ENCODE assay signal across 27 mouse cellular contexts in genomic region chr6:88207403-88208033, GRCm38 (mm10). TPM values are rescaled to one million over a fixed set of nuclear protein-coding genes. Genes with fewer than 3 reads are reported as not detected.
DNase-seq lines count a peak whose midpoint lies in the region; ATAC-seq lines count a peak whose summit lies in the region.
"Had no signal": no experiment of that assay in that cellular context is flagged by ENCODE, and none has a peak within 500 bp of the region (broad histone marks: within the 10 kb centered on the region; RNA-seq: fewer than 3 reads in every experiment).

No protein-coding gene starts in this region.

- peaks cover 26% of the 10 kb centered on the region for H3K27me3 ChIP-seq in megakaryocyte, embryonic 14.5 days (replicated peaks)

- peak overlapping the region; percentile 34 for H3K4me3 ChIP-seq in megakaryocyte, embryonic 14.5 days (replicated peaks)
- H3K4me3 ChIP-seq: embryonic facial prominence, embryonic 10.5 days; embryonic facial prominence, embryonic 12.5 days; forebrain, embryonic 13.5 days; forebrain, embryonic 15.5 days had no signal

- peaks cover 34% of the 10 kb centered on the region for H3K36me3 ChIP-seq in megakaryocyte, embryonic 14.5 days (replicated peaks; ENCODE audit: low read length)
- H3K36me3 ChIP-seq: embryonic facial prominence, embryonic 10.5 days; embryonic facial prominence, embryonic 12.5 days; forebrain, embryonic 15.5 days had no signal

- no peak for ATAC-seq in megakaryocyte, adult 5-6 weeks (ENCODE audit: poor library complexity, severe bottlenecking)
- ATAC-seq: CD4-positive, CD25-positive, alpha-beta regulatory T cell, adult 4 months; forebrain, embryonic 13.5 days; forebrain, embryonic 15.5 days; forebrain, postnatal 0 days had no signal

- DNase-seq in 416B (ENCODE audit: low read depth) (peak; percentile 65), MN1 (ENCODE audit: low spot score) (peak; percentile 49)
- DNase-seq in cerebellum, adult 18-20 months = no peak
- no peak for DNase-seq in lung, adult 18-20 months
- DNase-seq: adrenal gland, adult 2 months; adrenal gland, postnatal 14 days; B cell, adult 2 months; cerebellum, adult 11 months; cerebellum, adult 2 months; cerebellum, adult 9-10 months; cerebellum, postnatal 10 days; cerebellum, postnatal 25 days; forebrain, postnatal 0 days had no signal

- H3K9me3 ChIP-seq in megakaryocyte, embryonic 14.5 days = no peaks in the 10 kb centered on the region
- H3K9me3 ChIP-seq: embryonic facial prominence, embryonic 10.5 days; embryonic facial prominence, embryonic 12.5 days; forebrain, embryonic 13.5 days; forebrain, embryonic 15.5 days; G1E had no signal

- H3K4me1 ChIP-seq in megakaryocyte, embryonic 14.5 days = peaks cover 56% of the 10 kb centered on the region
- H3K4me1 ChIP-seq: forebrain, embryonic 13.5 days; forebrain, embryonic 15.5 days had no signal

RNA-seq across cellular contexts. Expression of gene Gata2, which starts 13.8 kb away (rescaled TPM):
- 160 and 266 TPM in 2 replicates for polyA plus RNA-seq in megakaryocyte, embryonic 14.5 days (2012; ENCODE audit: insufficient read depth, low replicate concordance)
- total RNA-seq in megakaryocyte, adult 5-6 weeks (2015) = 21.4 and 22.3 TPM in 2 replicates
- total RNA-seq in megakaryocyte, adult 5-6 weeks (2017) = 11.3 and 13.5 TPM in 2 replicates
- total RNA-seq: CH12.LX had no signal

RNA-seq across cellular contexts. Expression of gene Dnajb8, which starts 14.6 kb away (rescaled TPM):
- not detected in 2 replicates for polyA plus RNA-seq in megakaryocyte, embryonic 14.5 days (2012; ENCODE audit: insufficient read depth, low replicate concordance)
- total RNA-seq in megakaryocyte, adult 5-6 weeks (2015) = not detected in 2 replicates
- total RNA-seq in megakaryocyte, adult 5-6 weeks (2017) = not detected in 2 replicates
- total RNA-seq: adrenal gland, adult 2 months; adrenal gland, postnatal 14 days; adrenal gland, postnatal 4 days; CH12.LX; forebrain, postnatal 0 days had no signal
- polyA plus RNA-seq: adrenal gland, adult 2 months; brain, embryonic 14.5 days; CD4-positive, CD25-positive, alpha-beta regulatory T cell, adult 4 months; cerebellum, adult 2 months; cortical plate, adult 2 months; embryonic facial prominence, embryonic 10.5 days; embryonic facial prominence, embryonic 12.5 days; embryonic facial prominence, embryonic 14.5 days; forebrain, embryonic 11.5 days; forebrain, embryonic 13.5 days; forebrain, embryonic 15.5 days; forebrain, postnatal 0 days; G1E had no signal

Comparison
In these comparisons a context has a peak if more than half of its experiments do, and no peak if none do; other contexts are left out.
1. DNase-seq: peak in 416B (single experiment) and MN1 (single experiment); none in cerebellum, adult 18-20 months (0 of 2) and lung, adult 18-20 months (0 of 2).